Mouse (Mus musculus) olfactory bulb, adult 2 months (tissue): ENCODE results near the gene Rps11. TPM values are rescaled to one million over a fixed set of nuclear protein-coding genes. Genes with fewer than 3 reads are reported as not detected.

Experiments
- H3K27ac ChIP-seq: fragments of 200-500 bp; 2 replicates; pipeline ENCODE4 v1.5.1; 2012; ENCODE audit warnings: low read depth, low read length; ENCODE audit not compliant: insufficient read depth
- H3K4me1 ChIP-seq: fragments of 200-500 bp; 2 replicates; pipeline ENCODE4 v1.6.1; 2012; ENCODE audit warnings: low read length; ENCODE audit not compliant: control insufficient read depth, insufficient read depth
- H3K4me3 ChIP-seq: fragments of 200-500 bp; 2 replicates; pipeline ENCODE4 v1.5.1; 2012; ENCODE audit warnings: mild to moderate bottlenecking, low read depth, low read length, moderate library complexity; ENCODE audit not compliant: insufficient read depth
- CTCF ChIP-seq: fragments of 200-500 bp; IDR thresholded peaks from 2 replicates; pipeline ENCODE4 v1.5.1; 2012; ENCODE audit warnings: low read depth, mild to moderate bottlenecking, low read length, moderate library complexity; ENCODE audit not compliant: insufficient read depth
- POLR2A ChIP-seq: fragments of 200-500 bp; IDR thresholded peaks from 2 replicates; pipeline ENCODE4 v1.6.1; 2012; ENCODE audit warnings: mild to moderate bottlenecking, low read depth, low read length, moderate library complexity; ENCODE audit not compliant: insufficient read depth
- WGBS: fragments of 180-500 bp; shearing (Covaris S2); methylation state at CpG from one replicate; pipeline ENCODE4 v1.1.7; 2018; 5-methylcytosine and 5-hydroxymethylcytosine counted together
- polyA plus RNA-seq: library from polyadenylated mRNA; stranded (reverse); fragments of >200 nt; gene quantifications from 2 replicates; pipeline ENCODE4 v1.2.4, GENCODE M21; 2012; ENCODE audit warnings: low replicate concordance; ENCODE audit not compliant: missing spikeins, insufficient read depth, insufficient read length

Gene Rps11
- polyA plus RNA-seq, 1 experiment = 657 TPM

DNA sequence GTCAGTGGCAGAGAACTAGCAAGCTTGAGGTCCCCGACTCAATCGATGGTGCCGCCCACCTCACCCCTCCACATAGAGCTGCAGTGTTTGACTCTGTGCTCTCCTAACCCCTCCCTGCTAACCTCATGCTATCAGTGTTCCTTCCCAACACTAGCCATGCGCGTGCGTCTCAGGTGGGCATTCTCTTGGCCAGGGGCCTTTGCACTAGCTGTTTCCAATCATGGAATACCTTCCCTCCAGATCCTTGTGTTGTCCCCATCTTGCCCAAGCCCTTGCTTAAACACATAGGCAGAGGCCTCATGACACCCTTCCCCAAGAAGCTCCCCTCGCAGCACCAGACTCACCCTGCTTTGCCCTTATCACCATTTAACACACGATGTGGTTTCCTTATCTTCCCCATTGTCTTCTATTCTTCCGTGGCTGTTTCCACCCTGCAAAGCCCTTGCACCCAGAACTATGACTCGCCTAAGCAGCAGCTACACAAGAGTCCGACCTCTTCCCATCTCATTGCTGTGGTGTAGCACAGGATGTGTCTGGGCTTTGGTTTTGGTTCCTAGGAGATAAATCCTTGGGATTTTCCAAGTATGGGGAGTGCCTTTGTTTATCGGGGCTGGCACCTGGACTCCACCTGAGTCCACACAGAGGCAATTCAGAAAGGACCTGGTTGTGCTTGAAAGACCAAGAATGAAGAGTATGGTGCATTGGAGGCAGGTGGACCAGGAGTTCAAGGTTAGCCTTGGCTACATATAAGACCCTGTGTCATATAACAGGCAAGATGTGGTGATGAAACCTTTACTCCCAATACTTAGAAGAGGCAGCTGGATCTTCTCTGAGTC is 13.2 kb upstream of the Rps11 start:
- WGBS = 90% methylated on average over 12 of the region's 12 CpGs
- H3K4me1 ChIP-seq = peaks cover 7% of the 10 kb centered on the region
- no peak overlapping the region for H3K27ac ChIP-seq
- no peak for TF ChIP-seq POLR2A
- no peak for TF ChIP-seq CTCF
- no peak overlapping the region for H3K4me3 ChIP-seq

DNA sequence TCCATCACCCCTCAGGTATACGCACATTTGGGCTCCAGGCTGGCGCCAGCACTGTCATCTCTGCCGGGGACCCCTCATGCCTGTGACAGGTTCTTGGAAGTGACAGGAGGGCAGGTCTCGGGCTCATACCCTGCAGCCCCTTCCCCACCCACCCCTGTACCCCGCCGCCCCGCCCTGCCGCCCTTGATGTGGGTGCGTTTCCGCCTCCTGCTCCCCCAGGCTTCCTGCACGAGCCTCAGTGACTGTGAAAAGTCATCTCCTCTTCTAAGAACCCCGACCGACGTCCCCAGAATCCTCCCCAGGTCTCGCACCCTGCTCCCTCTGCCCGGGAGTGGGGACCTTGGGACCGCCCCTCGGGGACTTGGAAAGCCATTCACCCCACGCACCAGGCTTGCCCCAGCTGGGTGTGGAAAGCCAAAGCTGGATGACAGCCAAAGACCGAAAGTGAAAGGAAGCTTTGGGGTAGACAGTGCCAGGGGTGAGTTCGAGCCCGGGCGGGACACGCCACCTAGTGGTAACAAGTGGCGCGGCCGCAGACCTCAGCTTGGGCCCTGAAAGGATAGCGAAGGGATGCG is 11.8 kb upstream of the Rps11 start, which contains the start of the genes Gm45713 and Flt3l:
TSS of gene Gm45713 (minus strand) at position 239 of the 575 bp plus-strand sequence.
TSS of gene Flt3l (minus strand) at position 440 of the 575 bp plus-strand sequence.
- Histone ChIP-seq H3K27ac (no peak within 1 kb of the TSS), H3K4me3 (peak within 1 kb of the TSS; percentile 66), H3K4me1 (peaks cover 7% of the 10 kb centered on the region)
- TF ChIP-seq POLR2A (no peak), CTCF (peak; percentile 87)
- 3% methylated on average over 29 of the region's 29 CpGs for WGBS

DNA sequence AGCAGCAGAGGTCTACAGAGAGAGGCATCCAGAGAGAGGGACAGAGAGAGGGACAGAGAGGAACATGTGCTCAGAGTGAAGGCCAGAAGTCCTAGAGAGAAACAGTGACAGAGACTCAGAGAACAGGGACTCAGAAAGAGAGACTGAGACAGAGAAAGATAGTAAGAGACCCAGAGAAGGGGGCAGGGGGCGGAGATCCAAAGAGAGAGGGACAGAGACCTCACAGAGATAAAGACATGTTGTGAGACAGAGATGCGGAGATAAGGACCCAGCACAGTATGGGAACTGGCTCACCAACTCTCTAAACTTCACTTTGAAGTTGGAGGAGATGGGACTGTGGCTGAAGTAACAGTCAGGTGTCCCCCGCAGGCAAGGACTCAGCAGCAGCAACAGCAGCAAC is 11.1 kb upstream of the Rps11 start:
- TF ChIP-seq CTCF (no peak), POLR2A (no peak)
- Histone ChIP-seq H3K4me3 (peak overlapping the region; percentile 66), H3K27ac (no peak overlapping the region), H3K4me1 (peaks cover 7% of the 10 kb centered on the region)
- WGBS = 89% methylated on average over 3 of the region's 3 CpGs

DNA sequence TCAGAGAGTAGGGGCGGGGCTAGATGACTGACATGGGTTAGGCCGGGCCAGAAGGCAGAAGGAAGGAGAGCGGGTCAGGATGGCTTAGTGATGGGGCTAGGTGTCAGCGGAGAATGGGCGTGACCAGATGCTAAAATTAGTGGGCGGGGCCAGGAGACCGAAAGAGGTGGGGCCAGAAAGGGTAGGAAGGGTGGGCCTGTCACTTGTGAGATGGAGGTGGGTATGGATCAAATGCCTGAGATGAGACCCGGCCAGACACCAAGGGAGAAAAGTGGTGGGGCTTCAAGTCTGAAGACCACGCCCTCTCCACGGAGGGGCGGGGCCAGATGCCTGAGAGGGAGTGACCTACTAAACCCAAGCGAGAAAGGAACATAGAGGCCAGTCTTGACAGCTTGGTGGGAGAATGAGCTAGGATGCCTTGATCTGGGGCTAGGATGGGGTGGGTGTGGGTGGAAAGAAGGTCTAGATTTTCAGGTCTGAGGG is 10.3 kb upstream of the Rps11 start:
- 21% methylated on average over 12 of the region's 12 CpGs for WGBS
- TF ChIP-seq CTCF = no peak
- no peak for TF ChIP-seq POLR2A

DNA sequence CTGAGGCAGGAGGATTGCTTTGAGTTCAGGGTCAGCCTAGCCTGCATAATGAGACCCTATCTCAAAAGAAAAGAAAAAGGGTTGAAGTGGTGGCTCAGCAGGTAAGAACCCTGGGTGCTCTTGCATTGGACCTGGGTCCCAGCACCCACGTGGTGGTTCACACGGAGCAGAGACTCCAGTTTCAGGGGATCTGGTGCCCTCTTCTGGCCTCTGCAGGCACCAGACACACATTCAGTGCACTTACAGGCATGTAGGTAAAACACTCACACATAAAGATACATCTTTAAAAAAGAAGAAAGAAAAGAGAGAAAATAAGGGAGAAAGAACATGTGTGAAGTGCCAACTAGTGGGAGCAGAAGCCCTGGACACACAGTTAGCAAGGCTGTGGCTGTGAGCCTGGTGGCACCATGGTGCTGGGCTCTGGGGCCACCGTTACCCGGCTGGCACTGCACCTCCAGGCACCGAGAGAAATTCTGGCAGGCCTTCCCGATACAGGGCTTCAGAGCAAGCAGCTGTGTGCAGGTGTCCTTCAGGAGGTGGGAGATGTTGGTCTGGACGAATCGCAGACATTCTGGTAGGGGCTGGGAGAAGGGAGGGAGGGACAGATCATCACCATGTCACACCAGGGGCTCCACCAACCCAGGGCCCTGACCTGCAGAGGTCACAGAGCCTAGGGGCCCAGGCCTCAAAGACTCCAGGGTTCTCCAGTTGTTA is 9.4 kb upstream of the Rps11 start:
- H3K4me3 ChIP-seq = no peak overlapping the region
- WGBS = 81% methylated on average over 8 of the region's 8 CpGs
- TF ChIP-seq POLR2A (no peak), CTCF (no peak)
- H3K4me1 ChIP-seq = peaks cover 13% of the 10 kb centered on the region
- H3K27ac ChIP-seq = no peak overlapping the region

More for the DNA sequence above, 10.3 kb upstream of the Rps11 start:
- no peak overlapping the region for H3K27ac ChIP-seq
- no peak overlapping the region for H3K4me3 ChIP-seq
- H3K4me1 ChIP-seq = peaks cover 9% of the 10 kb centered on the region

DNA sequence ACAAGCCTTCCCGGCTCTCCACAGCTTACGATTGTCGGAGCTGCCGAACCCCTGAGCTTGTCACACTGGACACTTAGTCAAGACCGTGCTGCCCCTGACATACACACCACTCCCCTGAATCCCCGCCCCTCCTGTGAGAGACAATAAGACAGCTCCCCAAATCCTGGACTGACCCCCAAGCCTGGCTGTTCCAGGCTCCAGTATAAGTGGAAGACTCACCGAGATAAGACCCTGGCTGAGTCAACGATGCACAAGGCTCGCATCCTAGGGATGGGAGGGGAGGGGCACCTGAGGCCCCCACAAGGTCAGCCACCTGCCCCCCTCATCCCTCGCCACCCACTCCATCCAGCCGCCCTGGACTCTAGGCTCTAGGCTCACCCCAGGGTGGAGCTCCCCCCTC is 7.6 kb upstream of the Rps11 start:
- no peak for TF ChIP-seq CTCF
- no peak overlapping the region for H3K27ac ChIP-seq
- no peak overlapping the region for H3K4me3 ChIP-seq
- WGBS = 81% methylated on average over 11 of the region's 11 CpGs
- H3K4me1 ChIP-seq = peaks cover 19% of the 10 kb centered on the region

DNA sequence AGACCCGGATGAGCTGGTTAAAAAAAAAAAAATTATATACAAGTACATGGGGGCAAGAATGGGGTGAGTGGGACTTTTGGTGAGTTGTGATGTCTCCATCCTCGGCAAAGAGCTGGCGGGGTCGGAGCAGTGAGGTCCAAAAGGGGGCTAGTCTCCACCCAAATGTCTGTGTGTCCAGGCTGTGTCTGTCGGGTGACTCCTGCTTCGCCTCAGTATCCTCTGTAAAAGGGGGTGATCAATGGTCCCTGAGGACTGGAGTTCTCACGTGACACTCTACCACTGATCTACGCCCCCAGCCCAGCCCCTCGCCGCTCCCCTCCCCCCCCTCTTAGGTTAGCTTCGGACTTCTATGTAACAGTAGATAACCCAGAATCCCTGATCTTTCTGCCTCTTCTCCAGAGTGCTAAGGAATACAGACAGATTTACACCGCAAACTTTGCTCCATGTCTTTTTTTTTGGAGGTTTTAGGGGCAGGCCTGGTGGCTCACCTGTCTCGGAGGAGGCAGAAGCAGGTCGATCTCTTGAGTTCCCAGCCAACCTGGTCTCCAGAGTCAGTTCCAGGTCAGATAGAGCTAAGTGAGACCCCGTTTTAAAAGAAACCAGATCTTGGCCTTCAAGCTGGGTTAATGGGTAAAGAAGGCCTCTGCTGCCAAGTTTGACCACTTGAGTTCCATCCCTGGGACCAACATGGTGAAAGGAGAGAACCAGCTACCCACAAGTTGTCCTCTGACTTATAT is 5.7 kb upstream of the Rps11 start:
- TF ChIP-seq CTCF (no peak), POLR2A (no peak)
- H3K4me1 ChIP-seq = peaks cover 20% of the 10 kb centered on the region
- no peak overlapping the region for H3K27ac ChIP-seq
- 65% methylated on average over 15 of the region's 15 CpGs for WGBS
- no peak overlapping the region for H3K4me3 ChIP-seq

DNA sequence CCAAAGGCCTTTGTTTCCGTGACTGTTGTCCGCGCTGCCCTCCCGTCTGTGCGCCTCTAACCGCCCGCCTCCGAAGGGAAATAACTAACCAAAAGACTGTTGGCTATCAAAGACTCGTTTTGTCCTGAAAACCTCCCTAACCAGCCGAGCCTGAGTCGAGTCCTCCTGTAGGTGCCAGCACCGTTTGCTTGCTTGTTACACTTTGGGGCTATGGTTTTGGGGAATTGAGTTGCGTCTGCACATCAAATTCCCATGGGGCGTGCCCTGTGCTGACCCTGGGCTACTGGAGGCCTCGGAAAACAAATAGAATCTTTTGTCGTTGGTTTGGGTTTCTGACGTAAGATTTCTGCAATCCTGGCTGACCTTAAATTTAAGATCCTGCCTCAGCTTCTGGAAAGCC is 5.1 kb upstream of the Rps11 start:
- 1% methylated on average over 17 of the region's 17 CpGs for WGBS
- Histone ChIP-seq H3K4me3 (peak overlapping the region; percentile 94), H3K4me1 (peaks cover 18% of the 10 kb centered on the region), H3K27ac (peak overlapping the region; percentile 94)
- TF ChIP-seq POLR2A (no peak), CTCF (no peak)
